Mouse (Mus musculus) neural tube, embryonic 11.5 days (tissue): ENCODE results near the gene Alox12. TPM values are rescaled to one million over a fixed set of nuclear protein-coding genes. Genes with fewer than 3 reads are reported as not detected.

ENCODE experiments used
- ATAC-seq: fragments of 200-750 bp; cut with Nextera tagmentation; 2 replicates; pipeline ENCODE4 v1.8.0; 2017; ENCODE audit warnings: moderate number of reproducible peaks, mild to moderate bottlenecking, moderate TSS enrichment, moderate library complexity; ENCODE audit not compliant: insufficient read depth, low FRiP score, low TSS enrichment
- DNase-seq: peaks from one replicate; pipeline ENCODE4 v3.0.0-alpha.2; 2015; ENCODE audit warnings: low spot score
- H3K27ac ChIP-seq: fragments of 300-500 bp; sonication (generic); 2 replicates; pipeline ENCODE4 v1.5.1; 2014; ENCODE audit warnings: low read depth, mild to moderate bottlenecking, low read length
- H3K27me3 ChIP-seq: fragments of 300-500 bp; sonication (generic); 2 replicates; pipeline ENCODE4 v1.6.1; 2014; ENCODE audit warnings: mild to moderate bottlenecking, low read length, mixed read lengths; ENCODE audit not compliant: control insufficient read depth, insufficient read depth
- H3K36me3 ChIP-seq: fragments of 300-500 bp; sonication (generic); 2 replicates; pipeline ENCODE4 v1.6.1; 2014; ENCODE audit warnings: mild to moderate bottlenecking, low read length, moderate library complexity, mixed read lengths; ENCODE audit not compliant: control insufficient read depth, insufficient read depth
- H3K4me1 ChIP-seq: fragments of 300-500 bp; sonication (generic); 2 replicates; pipeline ENCODE4 v1.6.1; 2014; ENCODE audit warnings: low read length, mixed read lengths; ENCODE audit not compliant: control insufficient read depth, insufficient read depth
- H3K4me2 ChIP-seq: fragments of 300-500 bp; sonication (generic); 2 replicates; pipeline ENCODE4 v1.6.1; 2014; ENCODE audit warnings: low read depth, mild to moderate bottlenecking, moderate library complexity
- H3K4me3 ChIP-seq: fragments of 300-500 bp; sonication (generic); 2 replicates; pipeline ENCODE4 v1.5.1; 2014; ENCODE audit warnings: low read depth, low read length
- H3K9ac ChIP-seq: fragments of 300-500 bp; sonication (generic); 2 replicates; pipeline ENCODE4 v1.6.1; 2014; ENCODE audit warnings: mild to moderate bottlenecking, low read length
- H3K9me3 ChIP-seq: fragments of 300-500 bp; sonication (generic); 2 replicates; pipeline ENCODE4 v1.6.1; 2016; ENCODE audit warnings: low read length; ENCODE audit not compliant: control insufficient read depth
- WGBS: fragments of 180-500 bp; shearing (Covaris S2); extraction: QIAGEN DNeasy Blood & Tissue Kit; methylation state at CpG from one replicate; pipeline ENCODE4 v1.1.7; 2014; 5-methylcytosine and 5-hydroxymethylcytosine counted together
- polyA plus RNA-seq: library from polyadenylated mRNA; unstranded; fragments of >200 nt; fragmentation: Nextera tagmentation; extraction: Ambion mirVana; gene quantifications from 2 replicates; pipeline ENCODE4 v1.2.1, GENCODE M21; 2014

The Alox12 gene
- 4.0 and 4.7 TPM in 2 replicates for polyA plus RNA-seq

- H3K4me2 ChIP-seq = peak within 1 kb of the TSS; percentile 38
- DNase-seq (peak; percentile 36), ATAC-seq (no peak)
- peak within 1 kb of the TSS; percentile 21 for H3K4me3 ChIP-seq
- H3K9ac ChIP-seq = peak within 1 kb of the TSS; percentile 39; the same call in 1 of the 2 replicates
- H3K27ac ChIP-seq = no peak within 1 kb of the TSS
- H3K4me1 ChIP-seq = no peaks in the 10 kb centered on the region
- H3K9me3 ChIP-seq = no peaks in the 10 kb centered on the region
- peaks cover 38% of the 10 kb centered on the region for H3K27me3 ChIP-seq
- no peaks in the 10 kb centered on the region for H3K36me3 ChIP-seq
- under 1% methylated on average over 25 of the region's 25 CpGs for WGBS
These were observed at the start of gene Alox12 for GRCm38 (mm10) chr11:70254931-70255531. Gene Alox12, minus strand, starts transcription at chr11:70255353.

DNA sequence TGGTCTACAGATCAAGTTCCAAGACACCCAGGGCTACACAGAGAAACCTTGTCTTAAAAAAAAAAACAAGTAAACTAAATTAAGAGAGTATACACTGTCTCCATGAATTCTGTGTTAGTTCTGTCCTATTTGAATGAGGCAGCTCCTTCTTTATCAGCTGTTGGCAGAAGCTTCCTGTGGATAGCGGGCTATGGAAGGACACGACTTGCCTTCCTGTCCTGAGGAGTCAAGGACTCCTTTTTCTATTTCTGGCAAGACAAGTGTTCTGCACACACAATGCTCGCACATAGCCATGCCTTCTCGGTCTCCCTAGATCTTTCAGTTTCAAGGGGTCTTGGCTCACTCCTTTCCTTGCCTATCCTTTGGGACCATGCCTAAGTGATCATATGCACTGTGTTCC lies 47.1 kb upstream of the Alox12 start:
- 86% methylated on average over 4 of the region's 4 CpGs for WGBS
- Histone ChIP-seq H3K27me3 (no peaks in the 10 kb centered on the region), H3K9ac (no peak overlapping the region), H3K36me3 (no peaks in the 10 kb centered on the region), H3K27ac (no peak overlapping the region), H3K4me3 (no peak overlapping the region), H3K4me1 (no peaks in the 10 kb centered on the region), H3K4me2 (no peak overlapping the region), H3K9me3 (no peaks in the 10 kb centered on the region)
- ATAC-seq (no peak), DNase-seq (no peak)

- no peaks in the 10 kb centered on the region for H3K9me3 ChIP-seq
- no peaks in the 10 kb centered on the region for H3K36me3 ChIP-seq
- no peak overlapping the region for H3K27ac ChIP-seq
- no peak overlapping the region for H3K4me3 ChIP-seq
- ATAC-seq (no peak), DNase-seq (no peak)
- H3K27me3 ChIP-seq = no peaks in the 10 kb centered on the region
- no peaks in the 10 kb centered on the region for H3K4me1 ChIP-seq
- WGBS = 63% methylated on average over 12 of the region's 12 CpGs
- no peak overlapping the region for H3K4me2 ChIP-seq
- no peak overlapping the region for H3K9ac ChIP-seq
These were observed 42.8 kb upstream of the Alox12 start for GRCm38 (mm10) chr11:70297836-70298454.

DNA sequence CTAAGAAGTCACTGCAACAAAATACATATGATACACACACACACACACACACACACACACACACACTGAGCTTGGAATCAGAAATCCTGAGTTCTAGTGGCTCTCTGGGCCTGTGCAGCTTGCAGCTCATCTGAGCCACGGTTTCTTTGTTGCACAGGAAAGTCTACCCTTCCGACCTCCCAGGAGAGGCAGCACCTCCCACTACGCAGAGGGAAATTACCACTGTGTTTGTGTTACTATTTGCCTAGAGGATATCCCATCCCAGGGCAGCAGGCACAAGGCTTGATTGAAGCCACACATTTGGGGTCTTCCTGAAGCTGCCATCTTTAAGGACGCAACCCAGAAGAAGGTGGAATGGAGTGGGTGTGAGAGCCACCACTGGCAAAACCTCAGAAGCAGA lies 42.3 kb upstream of the Alox12 start:
- H3K27ac ChIP-seq = no peak overlapping the region
- no peak overlapping the region for H3K4me2 ChIP-seq
- no peaks in the 10 kb centered on the region for H3K27me3 ChIP-seq
- WGBS = 63% methylated on average over 4 of the region's 4 CpGs
- H3K4me1 ChIP-seq = no peaks in the 10 kb centered on the region
- no peaks in the 10 kb centered on the region for H3K9me3 ChIP-seq
- ATAC-seq (no peak), DNase-seq (no peak)
- no peak overlapping the region for H3K9ac ChIP-seq
- no peak overlapping the region for H3K4me3 ChIP-seq
- no peaks in the 10 kb centered on the region for H3K36me3 ChIP-seq

DNA sequence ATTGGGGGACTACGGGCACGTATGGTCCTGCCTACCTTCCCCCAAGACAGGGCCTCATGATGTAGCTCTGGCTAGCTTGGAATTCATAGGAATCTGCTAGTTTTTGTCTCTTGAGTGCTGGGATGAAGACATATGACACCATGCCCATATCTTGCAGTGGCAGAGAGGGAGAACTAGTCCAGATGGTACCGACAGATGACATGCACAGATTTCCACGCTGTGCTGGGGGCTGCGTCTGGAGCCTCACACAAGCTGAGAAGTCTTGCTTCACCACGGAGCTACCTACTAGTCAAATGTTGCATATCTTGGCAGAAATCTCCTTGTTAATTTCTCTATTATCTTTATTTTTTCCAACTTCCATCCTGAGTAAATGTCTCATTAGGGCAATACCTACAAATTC lies 38.7 kb upstream of the Alox12 start:
- DNase-seq (no peak), ATAC-seq (no peak)
- H3K4me2 ChIP-seq = no peak overlapping the region
- no peak overlapping the region for H3K4me3 ChIP-seq
- no peaks in the 10 kb centered on the region for H3K27me3 ChIP-seq
- 89% methylated on average over 6 of the region's 6 CpGs for WGBS
- no peaks in the 10 kb centered on the region for H3K9me3 ChIP-seq
- no peaks in the 10 kb centered on the region for H3K36me3 ChIP-seq
- no peaks in the 10 kb centered on the region for H3K4me1 ChIP-seq
- H3K27ac ChIP-seq = no peak overlapping the region
- no peak overlapping the region for H3K9ac ChIP-seq

DNA sequence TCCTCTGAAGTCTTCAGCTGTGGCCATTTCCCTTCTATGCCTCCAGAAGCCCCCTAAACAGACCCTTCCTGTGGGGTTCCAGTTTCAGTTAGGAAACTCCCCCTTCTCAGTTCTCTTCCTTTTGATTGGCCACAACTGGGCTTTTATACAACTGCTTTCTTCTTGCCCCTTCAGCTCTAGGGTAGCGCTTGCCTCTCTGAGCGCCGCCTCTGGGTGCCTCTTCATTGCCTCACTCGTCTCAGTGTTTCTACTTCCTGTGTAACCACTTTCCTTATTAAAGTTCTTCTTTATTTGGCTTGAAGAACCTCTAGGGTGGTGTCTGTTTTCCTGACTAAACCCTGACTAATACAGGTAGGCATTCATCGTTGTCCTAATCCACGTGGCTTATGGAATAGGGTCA lies 36.1 kb upstream of the Alox12 start:
- H3K4me2 ChIP-seq = no peak overlapping the region
- H3K27me3 ChIP-seq = no peaks in the 10 kb centered on the region
- H3K4me3 ChIP-seq = no peak overlapping the region
- H3K27ac ChIP-seq = no peak overlapping the region
- H3K4me1 ChIP-seq = no peaks in the 10 kb centered on the region
- no peaks in the 10 kb centered on the region for H3K9me3 ChIP-seq
- DNase-seq (no peak), ATAC-seq (no peak)
- H3K36me3 ChIP-seq = no peaks in the 10 kb centered on the region
- 89% methylated on average over 6 of the region's 6 CpGs for WGBS
- no peak overlapping the region for H3K9ac ChIP-seq

- ATAC-seq (no peak), DNase-seq (no peak)
- Histone ChIP-seq H3K27ac (no peak overlapping the region), H3K4me1 (no peaks in the 10 kb centered on the region), H3K4me3 (no peak overlapping the region), H3K27me3 (no peaks in the 10 kb centered on the region), H3K36me3 (no peaks in the 10 kb centered on the region), H3K9ac (no peak overlapping the region), H3K4me2 (no peak overlapping the region), H3K9me3 (no peaks in the 10 kb centered on the region)
- 55% methylated on average over 6 of the region's 6 CpGs for whole genome bisulfite sequencing
These were observed 34.1 kb upstream of the Alox12 start for GRCm38 (mm10) chr11:70289236-70289635.

DNA sequence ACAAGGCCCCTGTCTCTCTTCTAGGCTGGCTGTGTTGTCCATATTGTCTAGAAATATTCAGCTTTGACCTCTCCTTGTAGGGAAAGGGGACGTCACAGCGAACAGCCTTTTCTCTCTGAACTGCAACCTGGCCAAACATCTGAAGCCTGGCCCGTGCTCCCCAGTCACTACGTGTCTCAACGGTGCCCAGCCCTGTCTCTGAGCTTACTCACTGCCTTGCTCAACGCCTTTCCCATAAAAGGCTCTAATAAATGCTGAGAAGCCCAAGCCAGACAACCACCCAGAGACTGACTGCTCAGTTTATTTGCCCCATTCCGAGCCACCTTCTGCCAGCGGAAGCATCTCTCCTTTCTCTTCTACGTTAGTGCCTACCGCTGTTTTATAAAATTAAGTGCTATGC lies 32.9 kb upstream of the Alox12 start:
- Histone ChIP-seq H3K27me3 (no peaks in the 10 kb centered on the region), H3K27ac (no peak overlapping the region), H3K9me3 (no peaks in the 10 kb centered on the region), H3K9ac (no peak overlapping the region), H3K36me3 (no peaks in the 10 kb centered on the region), H3K4me3 (no peak overlapping the region), H3K4me1 (no peaks in the 10 kb centered on the region), H3K4me2 (no peak overlapping the region)
- ATAC-seq (no peak), DNase-seq (no peak)
- WGBS = 88% methylated on average over 10 of the region's 10 CpGs

DNA sequence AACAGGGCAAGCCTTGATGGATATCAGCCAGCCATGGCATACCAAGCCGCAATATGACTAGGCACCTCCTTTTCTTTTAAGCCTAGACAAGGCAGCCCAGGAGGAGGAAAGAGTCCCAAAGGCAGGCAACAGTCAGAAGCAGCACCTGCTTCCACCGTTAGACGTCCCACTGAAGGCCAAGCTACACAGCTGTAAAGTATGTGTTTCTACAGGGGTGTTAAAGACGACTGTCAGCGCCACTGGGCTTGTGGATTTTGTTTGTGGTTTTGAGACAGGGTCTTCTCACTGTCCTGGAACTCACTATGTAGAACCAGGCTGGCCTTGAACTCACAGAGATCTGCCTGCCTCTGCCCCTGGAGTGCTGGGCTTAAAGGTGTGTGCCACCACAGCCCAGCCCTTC lies 30.5 kb upstream of the Alox12 start:
- 77% methylated on average over 5 of the region's 5 CpGs for WGBS

More for the DNA sequence above, 30.5 kb upstream of the Alox12 start:
- Histone ChIP-seq H3K9ac (no peak overlapping the region), H3K27me3 (no peaks in the 10 kb centered on the region), H3K4me3 (no peak overlapping the region), H3K27ac (no peak overlapping the region), H3K4me1 (no peaks in the 10 kb centered on the region), H3K4me2 (no peak overlapping the region), H3K36me3 (no peaks in the 10 kb centered on the region), H3K9me3 (no peaks in the 10 kb centered on the region)
- no peak for ATAC-seq
- no peak for DNase-seq
